Comparison of ENCODE assay signal across 8 mouse cellular contexts in genomic region chr12:79905828-79906737, GRCm38 (mm10).
DNase-seq lines count a peak whose midpoint lies in the region; ATAC-seq and TF ChIP-seq lines count a peak whose summit lies in the region.

No protein-coding gene starts in this region.

- DNase-seq in midbrain, embryonic 10.5 days (ENCODE audit: low spot score), result no peak
- DNase-seq in midbrain, embryonic 14.5 days, result no peak
- peak; percentile 49 for DNase-seq in gastrocnemius, postnatal 10 days
- no peak for DNase-seq in liver, postnatal 0 days
- peak; percentile 75 for DNase-seq in stomach, postnatal 0 days (ENCODE audit: low spot score)
- no peak for DNase-seq in layer of hippocampus, adult 9-11 months

- no peak overlapping the region for H3K4me3 ChIP-seq in midbrain, embryonic 10.5 days
- H3K4me3 ChIP-seq in midbrain, embryonic 14.5 days (replicated peaks; ENCODE audit: low read depth, low read length), result no peak overlapping the region
- H3K4me3 ChIP-seq in hindbrain, embryonic 16.5 days (ENCODE audit: low read length), result no peak overlapping the region
- no peak overlapping the region for H3K4me3 ChIP-seq in liver, postnatal 0 days (ENCODE audit: low read depth, low read length)
- no peak overlapping the region for H3K4me3 ChIP-seq in stomach, postnatal 0 days (ENCODE audit: low read depth, low read length)

- no peaks in the 10 kb centered on the region for H3K9me3 ChIP-seq in midbrain, embryonic 10.5 days (replicated peaks)
- no peaks in the 10 kb centered on the region for H3K9me3 ChIP-seq in midbrain, embryonic 14.5 days (ENCODE audit: control insufficient read depth, low read length)
- H3K9me3 ChIP-seq in hindbrain, embryonic 16.5 days (ENCODE audit: control insufficient read depth, low read length), result no peaks in the 10 kb centered on the region
- no peaks in the 10 kb centered on the region for H3K9me3 ChIP-seq in liver, postnatal 0 days (ENCODE audit: low read length)
- no peaks in the 10 kb centered on the region for H3K9me3 ChIP-seq in stomach, postnatal 0 days (ENCODE audit: control insufficient read depth, low read length)

- no peak overlapping the region for H3K4me2 ChIP-seq in midbrain, embryonic 14.5 days (ENCODE audit: low read length)
- H3K4me2 ChIP-seq in hindbrain, embryonic 16.5 days (ENCODE audit: low read length), result no peak overlapping the region
- no peak overlapping the region for H3K4me2 ChIP-seq in liver, postnatal 0 days (ENCODE audit: low read depth, low read length)
- no peak overlapping the region for H3K4me2 ChIP-seq in stomach, postnatal 0 days (replicated peaks; ENCODE audit: low read depth)

- WGBS in midbrain, embryonic 10.5 days, result 72% methylated on average over 10 of the region's 10 CpGs
- 74% methylated on average over 10 of the region's 10 CpGs for WGBS in midbrain, embryonic 14.5 days
- 58% methylated on average over 10 of the region's 10 CpGs for WGBS in hindbrain, embryonic 16.5 days
- WGBS in liver, postnatal 0 days (ENCODE audit: insufficient replicate concordance), result 54% methylated on average over 10 of the region's 10 CpGs
- WGBS in stomach, postnatal 0 days, result 31% methylated on average over 10 of the region's 10 CpGs

- no peak overlapping the region for H3K9ac ChIP-seq in midbrain, embryonic 14.5 days (replicated peaks; ENCODE audit: low read length)
- H3K9ac ChIP-seq in hindbrain, embryonic 16.5 days (ENCODE audit: low read depth, low read length), result no peak overlapping the region
- H3K9ac ChIP-seq in liver, postnatal 0 days (replicated peaks), result 0 out of 2 replicates have a peak overlapping the region, but pooled peaks have one; percentile 32
- H3K9ac ChIP-seq in stomach, postnatal 0 days (ENCODE audit: low read length), result peak overlapping the region; percentile 43; the same call in 1 of the 2 replicates

- no peaks in the 10 kb centered on the region for H3K36me3 ChIP-seq in midbrain, embryonic 10.5 days
- no peaks in the 10 kb centered on the region for H3K36me3 ChIP-seq in midbrain, embryonic 14.5 days (ENCODE audit: control insufficient read depth, insufficient read depth, low read length)
- no peaks in the 10 kb centered on the region for H3K36me3 ChIP-seq in hindbrain, embryonic 16.5 days (ENCODE audit: control insufficient read depth, insufficient read depth, low read length)
- H3K36me3 ChIP-seq in liver, postnatal 0 days (replicated peaks; ENCODE audit: insufficient read depth, low read length), result no peaks in the 10 kb centered on the region
- H3K36me3 ChIP-seq in stomach, postnatal 0 days (ENCODE audit: control insufficient read depth, insufficient read depth, low read length), result no peaks in the 10 kb centered on the region

- peaks cover 64% of the 10 kb centered on the region for H3K4me1 ChIP-seq in midbrain, embryonic 10.5 days
- H3K4me1 ChIP-seq in midbrain, embryonic 14.5 days (ENCODE audit: control insufficient read depth, insufficient read depth, low read length), result peaks cover 5% of the 10 kb centered on the region
- H3K4me1 ChIP-seq in hindbrain, embryonic 16.5 days (ENCODE audit: control insufficient read depth, insufficient read depth, low read depth, low read length), result peaks cover 2% of the 10 kb centered on the region; the same call in 1 of the 2 replicates
- H3K4me1 ChIP-seq in liver, postnatal 0 days (ENCODE audit: insufficient read depth), result peaks cover 18% of the 10 kb centered on the region
- peaks cover 9% of the 10 kb centered on the region for H3K4me1 ChIP-seq in stomach, postnatal 0 days (replicated peaks; ENCODE audit: control insufficient read depth, insufficient read depth)

- TF ChIP-seq EP300 in liver, postnatal 0 days (IDR thresholded peaks at IDR 0.05; ENCODE audit: low read depth), result no peak
- no peak for TF ChIP-seq EP300 in stomach, postnatal 0 days (optimal IDR thresholded peaks at IDR 0.05)

- TF ChIP-seq CTCF in liver, postnatal 0 days (IDR thresholded peaks at IDR 0.05; ENCODE audit: low read depth), result no peak
- no peak; the same call in 1 of the 2 replicates for TF ChIP-seq CTCF in stomach, postnatal 0 days (IDR thresholded peaks at IDR 0.05; ENCODE audit: low read depth)

- no peak for ATAC-seq in midbrain, embryonic 14.5 days (ENCODE audit: low FRiP score, low TSS enrichment)
- no peak for ATAC-seq in hindbrain, embryonic 16.5 days
- no peak for ATAC-seq in liver, postnatal 0 days
- peak; percentile 56 for ATAC-seq in stomach, postnatal 0 days (ENCODE audit: low FRiP score, low TSS enrichment)
- no peak for ATAC-seq in CD4-positive, CD25-positive, alpha-beta regulatory T cell, adult 4 months

- H3K27ac ChIP-seq in midbrain, embryonic 10.5 days (replicated peaks), result peak overlapping the region; percentile 78
- H3K27ac ChIP-seq in midbrain, embryonic 14.5 days (replicated peaks; ENCODE audit: low read depth, low read length), result no peak overlapping the region; the same call in 1 of the 2 replicates
- peak overlapping the region; percentile 45; the same call in 1 of the 2 replicates for H3K27ac ChIP-seq in hindbrain, embryonic 16.5 days (ENCODE audit: low read depth, low read length)
- peak overlapping the region; percentile 62 for H3K27ac ChIP-seq in liver, postnatal 0 days (ENCODE audit: low read depth)
- H3K27ac ChIP-seq in stomach, postnatal 0 days (replicated peaks), result peak overlapping the region; percentile 97

- H3K27me3 ChIP-seq in midbrain, embryonic 10.5 days (ENCODE audit: low read depth, poor library complexity, severe bottlenecking), result 0 out of 2 replicates have a peak, but pooled peaks cover 4% of the 10 kb centered on the region
- H3K27me3 ChIP-seq in midbrain, embryonic 14.5 days (ENCODE audit: control insufficient read depth, insufficient read depth, low read length), result no peaks in the 10 kb centered on the region
- no peaks in the 10 kb centered on the region for H3K27me3 ChIP-seq in hindbrain, embryonic 16.5 days (replicated peaks; ENCODE audit: control insufficient read depth, insufficient read depth, low read length)
- no peaks in the 10 kb centered on the region for H3K27me3 ChIP-seq in liver, postnatal 0 days (ENCODE audit: insufficient read depth, low read length)
- no peaks in the 10 kb centered on the region for H3K27me3 ChIP-seq in stomach, postnatal 0 days (ENCODE audit: control insufficient read depth, insufficient read depth, low read length)

Comparison
In these comparisons a context has a peak if more than half of its experiments do, and no peak if none do; other contexts are left out.
1. DNase-seq: peak in gastrocnemius, postnatal 10 days (single experiment) and stomach, postnatal 0 days (single experiment); none in midbrain, embryonic 10.5 days (single experiment), midbrain, embryonic 14.5 days (single experiment), liver, postnatal 0 days (single experiment) and layer of hippocampus, adult 9-11 months (single experiment).
2. H3K9ac ChIP-seq: peak in liver, postnatal 0 days (single experiment) and stomach, postnatal 0 days (single experiment); none in midbrain, embryonic 14.5 days (single experiment) and hindbrain, embryonic 16.5 days (single experiment).